Mouse (Mus musculus): ENCODE measurements at regions not wholly inside any gene's neighbourhood (a gene's known extent, or its start where the extent isn't known, plus 50 kb on each side); places are given as distances from the start of the nearest gene placed in this dataset.

- TF ChIP-seq CTCF (IDR thresholded peaks at IDR 0.05; ENCODE audit: extremely low read depth, insufficient read depth, insufficient read length, insufficient replicate concordance): no peak
- no peak for TF ChIP-seq POLR2A (IDR thresholded peaks at IDR 0.05; ENCODE audit: low read depth, low read length)
Observed at GRCm38 (mm10) chr3:39397255-39397654, 510.5 kb downstream of the Fat4 start.

Measured in spleen, adult 2 months (tissue).